Mouse (Mus musculus) adrenal gland, adult 8-10 months (tissue): Measurements from ENCODE around the gene Fgfr1op. TPM values are rescaled to one million over a fixed set of nuclear protein-coding genes. Genes with fewer than 3 reads are reported as not detected.

ENCODE experiments used
- DNase-seq: peaks from one replicate; pipeline ENCODE4 v3.0.0; 2022
- total RNA-seq, 4 experiments: library from RNA; stranded (reverse); gene quantifications; 2 replicates each; pipeline ENCODE4 v1.2.4; 2022

Fgfr1op gene
- total RNA-seq, 4 experiments from 2014 or later, result 25.0 to 29.9 (median 27.9) TPM

- no peak for DNase-seq
Measured at GRCm38 (mm10) chr17:8228622-8229021, 63.3 kb downstream of the Fgfr1op start.

GRCm38 (mm10) chr17:8229607-8230006 lies 64.3 kb downstream of the Fgfr1op start:
- no peak for DNase-seq

- DNase-seq, result no peak
Measured at GRCm38 (mm10) chr17:8232089-8232488, 66.8 kb downstream of the Fgfr1op start.

- no peak for DNase-seq
Measured at GRCm38 (mm10) chr17:8233618-8234214, 68.4 kb downstream of the Fgfr1op start.

GRCm38 (mm10) chr17:8234537-8234936 lies 69.2 kb downstream of the Fgfr1op start:
- no peak for DNase-seq

- no peak for DNase-seq
Measured at GRCm38 (mm10) chr17:8235743-8236142, 70.4 kb downstream of the Fgfr1op start, which contains the start of gene Ccr6. Gene Ccr6 (plus strand): TSS chr17:8236043.

GRCm38 (mm10) chr17:8238012-8238710 lies 72.9 kb downstream of the Fgfr1op start:
- DNase-seq, result no peak

GRCm38 (mm10) chr17:8239561-8239960 lies 74.3 kb downstream of the Fgfr1op start:
- DNase-seq, result no peak

- no peak for DNase-seq
Measured at GRCm38 (mm10) chr17:8240517-8240916, 75.2 kb downstream of the Fgfr1op start.

GRCm38 (mm10) chr17:8241645-8242044 lies 76.3 kb downstream of the Fgfr1op start:
- no peak for DNase-seq

GRCm38 (mm10) chr17:8242186-8242585 lies 76.9 kb downstream of the Fgfr1op start:
- no peak for DNase-seq

- DNase-seq, result no peak
Measured at GRCm38 (mm10) chr17:8244124-8244523, 78.8 kb downstream of the Fgfr1op start.

GRCm38 (mm10) chr17:8246102-8246754 lies 80.9 kb downstream of the Fgfr1op start:
- no peak for DNase-seq

Other genes starting within 250 kb of the Fgfr1op start
- 1 to 10 TPM; 6.0 to 7.5 (median 6.9) TPM for gene Tagap, start 239.5 kb upstream of the Fgfr1op start, total RNA-seq
- gene Rsph3a, start 219.9 kb upstream of the Fgfr1op start, total RNA-seq, result 10 to 100 TPM; 42.4 to 64.2 (median 45.2) TPM
- under 1 TPM; 0.40 to 0.99 (median 0.55) TPM for gene Gm49673, start 17.7 kb upstream of the Fgfr1op start, total RNA-seq
- gene Rnaset2a, start 17.4 kb upstream of the Fgfr1op start, total RNA-seq, result 10 to 100 TPM; 54.7 to 87.9 (median 79.3) TPM
- under 1 TPM in 1 of 4 experiments, not detected in 3; 1.00 TPM for gene Ccr6, start 70.5 kb downstream of the Fgfr1op start, total RNA-seq
- gene Mpc1, start 117.4 kb downstream of the Fgfr1op start, total RNA-seq, result 100 to 1,000 TPM; 122 to 221 (median 169) TPM
- gene Sft2d1, start 145.6 kb downstream of the Fgfr1op start, total RNA-seq, result 10 to 100 TPM; 42.0 to 50.0 (median 45.0) TPM
- gene Prr18, start 172.0 kb downstream of the Fgfr1op start, total RNA-seq, result under 1 TPM; 0.13 to 0.55 (median 0.35) TPM
- not detected for gene T2, start 190.5 kb downstream of the Fgfr1op start, total RNA-seq